Mouse (Mus musculus) megakaryocyte, adult 5-6 weeks (primary cell): ENCODE data around the gene B3galnt2. TPM values are rescaled to one million over a fixed set of nuclear protein-coding genes. Genes with fewer than 3 reads are reported as not detected.

Experiments used
- total RNA-seq, 2 experiments: library from RNA; stranded (forward) in 1 of 2; stranded (reverse) in 1 of 2; fragments of 153-499, 151-499 nt in 1 of 2; fragments of 221-1000, 200-1000 nt in 1 of 2; gene quantifications; 2 replicates each; pipeline versions ENCODE4 v1.2.3 to v1.2.4; 2015 to 2017

B3galnt2 gene
- total RNA-seq, 2 experiments from 2014 or later, result 16.8 to 25.9 TPM

Other genes starting within 250 kb of the B3galnt2 start
- gene Gng4, start 170.4 kb upstream of the B3galnt2 start, total RNA-seq (2015), result not detected in 2 replicates
- gene Gng4, start 170.4 kb upstream of the B3galnt2 start, total RNA-seq (2017), result not detected in 2 replicates
- 60.2 and 62.8 TPM in 2 replicates for gene Tbce, start 85.2 kb downstream of the B3galnt2 start, total RNA-seq (2015)
- gene Tbce, start 85.2 kb downstream of the B3galnt2 start, total RNA-seq (2017), result 49.6 and 49.8 TPM in 2 replicates
- 21.1 and 22.1 TPM in 2 replicates for gene Arid4b, start 108.8 kb downstream of the B3galnt2 start, total RNA-seq (2015)
- gene Arid4b, start 108.8 kb downstream of the B3galnt2 start, total RNA-seq (2017), result 31.5 and 32.6 TPM in 2 replicates
- 24.6 and 31.2 TPM in 2 replicates for gene Ggps1, start 109.0 kb downstream of the B3galnt2 start, total RNA-seq (2015)
- gene Ggps1, start 109.0 kb downstream of the B3galnt2 start, total RNA-seq (2017), result 21.1 and 23.5 TPM in 2 replicates